Comparison of ENCODE assay signal across 14 mouse cellular contexts in the genomic region with DNA sequence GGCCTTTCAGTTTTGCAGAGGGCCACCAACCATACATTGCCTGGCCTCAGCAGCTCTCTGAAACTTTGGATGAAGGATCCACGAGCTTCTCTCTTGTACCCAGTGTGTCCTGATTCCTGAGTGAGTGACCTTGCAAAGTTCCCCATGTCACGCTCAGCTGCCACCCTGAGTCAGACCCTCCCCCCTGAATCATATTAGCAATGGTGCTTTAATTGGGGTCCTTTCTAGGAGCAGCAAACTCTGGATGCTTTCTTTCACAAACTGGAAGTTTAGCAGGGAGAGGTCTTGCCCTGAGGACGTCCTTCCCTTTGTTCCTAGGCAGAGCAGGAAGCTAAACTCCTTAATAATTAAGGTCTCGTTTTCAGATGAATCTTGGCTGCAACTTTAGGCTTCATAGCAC. TPM values are rescaled to one million over a fixed set of nuclear protein-coding genes. Genes with fewer than 3 reads are reported as not detected.
"Had no signal": no experiment of that assay in that cellular context is flagged by ENCODE, and none has a peak within 500 bp of the region (broad histone marks: within the 10 kb centered on the region; RNA-seq: fewer than 3 reads in every experiment).

No protein-coding gene starts in this region.

- H3K36me3 ChIP-seq: midbrain, embryonic 13.5 days; midbrain, embryonic 15.5 days; neural tube, embryonic 12.5 days had no signal

- DNase-seq: lung, adult 18-20 months; lung, embryonic 14.5 days; lung, postnatal 10 days; lung, postnatal 36 days; right cerebral cortex, postnatal 14 days; thymus, adult 18-20 months; thymus, postnatal 14 days; thymus, postnatal 36 days had no signal

- H3K4me1 ChIP-seq: megakaryocyte, embryonic 14.5 days; neural tube, embryonic 12.5 days had no signal

- H3K27ac ChIP-seq: macrophage; midbrain, embryonic 13.5 days; midbrain, embryonic 15.5 days; neural tube, embryonic 12.5 days had no signal

- H3K4me3 ChIP-seq: megakaryocyte, embryonic 14.5 days; midbrain, embryonic 13.5 days; midbrain, embryonic 15.5 days; neural tube, embryonic 12.5 days had no signal

- H3K9me3 ChIP-seq: midbrain, embryonic 15.5 days; neural tube, embryonic 12.5 days had no signal

- H3K27me3 ChIP-seq: midbrain, embryonic 15.5 days; neural tube, embryonic 12.5 days had no signal

RNA-seq across cellular contexts. Expression of a gene that starts 22.8 kb away (rescaled TPM):
- total RNA-seq: monocyte, adult 5-6 weeks had no signal
- polyA plus RNA-seq: macrophage had no signal
